8 mouse cellular contexts compared by ENCODE assay signal in genomic region chr16:44725286-44726223, GRCm38 (mm10). TPM values are rescaled to one million over a fixed set of nuclear protein-coding genes. Genes with fewer than 3 reads are reported as not detected.
A peak's percentile ranks its signal among the peaks of the same experiment; 100 is the strongest.
DNase-seq lines count a peak whose midpoint lies in the region; ATAC-seq and TF ChIP-seq lines count a peak whose summit lies in the region.

No protein-coding gene starts in this region.

- no peaks in the 10 kb centered on the region for H3K9me3 ChIP-seq in MEL (replicated peaks; ENCODE audit: insufficient read depth, low read length)
- H3K9me3 ChIP-seq in forebrain, embryonic 14.5 days (replicated peaks; ENCODE audit: control insufficient read depth, low read length) = no peaks in the 10 kb centered on the region
- no peaks in the 10 kb centered on the region for H3K9me3 ChIP-seq in liver, embryonic 16.5 days (replicated peaks; ENCODE audit: control insufficient read depth, low read length)
- no peaks in the 10 kb centered on the region for H3K9me3 ChIP-seq in neural tube, embryonic 12.5 days

- TF ChIP-seq CTCF in MEL (IDR thresholded peaks at IDR 0.05 in 2 of 3, conservative IDR thresholded peaks at IDR 0.05 in 1 of 3; ENCODE audit: control insufficient read depth in 1 of 3, insufficient read depth in 1 of 3, low read depth in 2 of 3, low read length in 3 of 3, poor library complexity in 1 of 3, severe bottlenecking in 1 of 3) = peak; percentile 76 to 85 (median 81)

- ATAC-seq in forebrain, embryonic 14.5 days = no peak
- no peak for ATAC-seq in liver, embryonic 16.5 days (ENCODE audit: low read depth)
- no peak for ATAC-seq in neural tube, embryonic 12.5 days (ENCODE audit: low FRiP score, low read depth)

- H3K36me3 ChIP-seq in MEL (ENCODE audit: control insufficient read depth in 1 of 2, insufficient read depth in 2 of 2, low read length in 2 of 2) = peaks cover 4 to 36% of the 10 kb centered on the region in 2 experiments; a peak in 3 of 4 replicates
- peaks cover 24% of the 10 kb centered on the region for H3K36me3 ChIP-seq in forebrain, embryonic 14.5 days (ENCODE audit: control insufficient read depth, insufficient read depth, low read length)
- H3K36me3 ChIP-seq in liver, embryonic 16.5 days (ENCODE audit: control insufficient read depth, insufficient read depth) = peaks cover 9% of the 10 kb centered on the region; the same call in 1 of the 2 replicates
- peaks cover 10% of the 10 kb centered on the region for H3K36me3 ChIP-seq in neural tube, embryonic 12.5 days

- peak overlapping the region; percentile 95 for H3K9ac ChIP-seq in MEL (ENCODE audit: control insufficient read depth, low read depth, low read length, poor library complexity, severe bottlenecking)
- H3K9ac ChIP-seq in forebrain, embryonic 14.5 days (ENCODE audit: low read length) = peak overlapping the region; percentile 81
- H3K9ac ChIP-seq in liver, embryonic 16.5 days (ENCODE audit: low read depth, low read length) = peak overlapping the region; percentile 86
- H3K9ac ChIP-seq in neural tube, embryonic 12.5 days = 0 out of 2 replicates have a peak overlapping the region, but pooled peaks have one; percentile 85

- intact Hi-C loops in heart, postnatal 25 days (cut with DNase I) = loop anchor here (1.0 to 10.0 kb wide), 4 partner anchors 15 to 365 kb away; no protein-coding TSS in a partner anchor

- peak; percentile 78 for TF ChIP-seq RAD21 in MEL (IDR thresholded peaks at IDR 0.05; ENCODE audit: low read depth, low read length)

- peaks cover 2 to 10% of the 10 kb centered on the region in 2 experiments; a peak in 3 of 4 replicates for H3K4me1 ChIP-seq in MEL (ENCODE audit: control insufficient read depth in 1 of 2, insufficient read depth in 2 of 2, low read length in 2 of 2)
- peaks cover 13% of the 10 kb centered on the region; the same call in 1 of the 2 replicates for H3K4me1 ChIP-seq in forebrain, embryonic 14.5 days (ENCODE audit: control insufficient read depth, insufficient read depth, low read length)
- H3K4me1 ChIP-seq in liver, embryonic 16.5 days (ENCODE audit: control insufficient read depth, low read depth, low read length) = peaks cover 27% of the 10 kb centered on the region
- peaks cover 15% of the 10 kb centered on the region; the same call in 1 of the 2 replicates for H3K4me1 ChIP-seq in neural tube, embryonic 12.5 days

- no peak for TF ChIP-seq EP300 in MEL (IDR thresholded peaks at IDR 0.05; ENCODE audit: low read depth in 1 of 2, low read length in 2 of 2)

- peak; percentile 86 for DNase-seq in MEL (ENCODE audit: low read depth, low spot score)
- peak; percentile 74 for DNase-seq in cerebellum, adult 11 months
- DNase-seq in forebrain, embryonic 14.5 days (ENCODE audit: low spot score) = peak; percentile 87
- peak; percentile 46 for DNase-seq in heart, postnatal 25 days (ENCODE audit: low spot score)
- DNase-seq in large intestine, adult 2 months (ENCODE audit: low read depth, low spot score) = peak; percentile 83
- peak; percentile 62 for DNase-seq in testis, postnatal 14 days (ENCODE audit: low spot score)

- H3K79me2 ChIP-seq in MEL (ENCODE audit: control insufficient read depth, insufficient read depth, low read length, poor library complexity) = peaks cover 18% of the 10 kb centered on the region

- no peak overlapping the region for H3K27ac ChIP-seq in MEL (ENCODE audit: control insufficient read depth, low read depth, low read length)
- no peak overlapping the region for H3K27ac ChIP-seq in forebrain, embryonic 14.5 days (ENCODE audit: low read depth, low read length)
- peak overlapping the region; percentile 82 for H3K27ac ChIP-seq in liver, embryonic 16.5 days (ENCODE audit: low read length)
- no peak overlapping the region for H3K27ac ChIP-seq in neural tube, embryonic 12.5 days

- no peaks in the 10 kb centered on the region for H3K27me3 ChIP-seq in MEL (ENCODE audit: control insufficient read depth in 1 of 2, insufficient read depth in 2 of 2, low read length in 2 of 2)
- no peaks in the 10 kb centered on the region for H3K27me3 ChIP-seq in forebrain, embryonic 14.5 days (replicated peaks; ENCODE audit: control insufficient read depth, insufficient read depth, low read length)
- H3K27me3 ChIP-seq in liver, embryonic 16.5 days (ENCODE audit: control insufficient read depth, insufficient read depth, low read depth, low read length) = no peaks in the 10 kb centered on the region
- H3K27me3 ChIP-seq in neural tube, embryonic 12.5 days (replicated peaks) = no peaks in the 10 kb centered on the region

- WGBS in forebrain, embryonic 14.5 days = 48% methylated on average over 14 of the region's 14 CpGs
- WGBS in large intestine, adult 2 months = 15% methylated on average over 14 of the region's 14 CpGs
- 27% methylated on average over 14 of the region's 14 CpGs for WGBS in liver, embryonic 16.5 days (ENCODE audit: insufficient replicate concordance)
- 51% methylated on average over 14 of the region's 14 CpGs for WGBS in neural tube, embryonic 12.5 days

- H3K4me3 ChIP-seq in MEL (ENCODE audit: control insufficient read depth in 1 of 2, insufficient read depth in 1 of 2, low read depth in 2 of 2, low read length in 2 of 2) = peak overlapping the region; percentile 90 to 99
- H3K4me3 ChIP-seq in forebrain, embryonic 14.5 days (ENCODE audit: low read depth, low read length) = peak overlapping the region; percentile 83
- H3K4me3 ChIP-seq in liver, embryonic 16.5 days (ENCODE audit: low read depth, low read length) = peak overlapping the region; percentile 93
- peak overlapping the region; percentile 79 for H3K4me3 ChIP-seq in neural tube, embryonic 12.5 days

- no peak for TF ChIP-seq POLR2A in MEL (IDR thresholded peaks at IDR 0.05; ENCODE audit: control insufficient read depth in 1 of 2, insufficient read depth in 1 of 2, low read depth in 1 of 2, low read length in 2 of 2, poor library complexity in 1 of 2)

- peak overlapping the region; percentile 74 for H3K4me2 ChIP-seq in forebrain, embryonic 14.5 days (ENCODE audit: low read length)
- peak overlapping the region; percentile 93 for H3K4me2 ChIP-seq in liver, embryonic 16.5 days (ENCODE audit: low read depth, low read length)
- H3K4me2 ChIP-seq in neural tube, embryonic 12.5 days (replicated peaks) = peak overlapping the region; percentile 67

TF ChIP-seq in MEL, 35 proteins besides CTCF, POLR2A, EP300 and RAD21:
- peak; percentile 72 for TF ChIP-seq SIN3A (IDR thresholded peaks at IDR 0.05; ENCODE audit: low read length)
- no peak for TF ChIP-seq MAX (IDR thresholded peaks at IDR 0.05; ENCODE audit: low read length)
- no peak for TF ChIP-seq TCF12 (IDR thresholded peaks at IDR 0.05; ENCODE audit: low read depth, low read length)
- TF ChIP-seq GATA1 (IDR thresholded peaks at IDR 0.05; ENCODE audit: low read depth, low read length) = peak; percentile 21; the same call in 1 of the 2 replicates
- TF ChIP-seq ZKSCAN1 (IDR thresholded peaks at IDR 0.05; ENCODE audit: low read depth, low read length) = no peak
- no peak for TF ChIP-seq GABPA (IDR thresholded peaks at IDR 0.05; ENCODE audit: low read depth, low read length)
- TF ChIP-seq ETS1 (IDR thresholded peaks at IDR 0.05; ENCODE audit: low read depth, low read length) = peak; percentile 29; the same call in 1 of the 2 replicates
- TF ChIP-seq SMC3 (IDR thresholded peaks at IDR 0.05; ENCODE audit: low read depth, low read length) = peak; percentile 89
- 0 out of 2 replicates have a peak, but pooled peaks have one; percentile 21 for TF ChIP-seq BHLHE40 (IDR thresholded peaks at IDR 0.05; ENCODE audit: borderline replicate concordance, low read depth, low read length)
- TF ChIP-seq ZC3H11A (IDR thresholded peaks at IDR 0.05; ENCODE audit: low read depth, low read length) = peak; percentile 69

RNA-seq across cellular contexts. Expression of gene Nepro, which starts 1.5 kb away (rescaled TPM):
- total RNA-seq in MEL (2012; rRNA removed) = 8.8 and 9.0 TPM in 2 replicates
- polyA plus RNA-seq in MEL (2012; ENCODE audit: insufficient read depth in 1 of 2, insufficient read length in 2 of 2, low read depth in 1 of 2, low replicate concordance in 2 of 2, missing spikeins in 1 of 2) = 10 to 100 TPM in 1 of 2 experiments, not detected in 1; 20.8 TPM
- polyA plus RNA-seq in forebrain, embryonic 14.5 days (2014; fragmentation: Nextera tagmentation; extraction: Ambion mirVana) = 3.8 and 4.5 TPM in 2 replicates
- total RNA-seq in heart, postnatal 25 days (2021) = 1 to 10 TPM; 3.5 to 4.2 TPM
- polyA plus RNA-seq in large intestine, adult 2 months (2012; rRNA removed) = 2.5 and 3.6 TPM in 2 replicates
- polyA plus RNA-seq in liver, embryonic 16.5 days (2015; fragmentation: Nextera tagmentation; extraction: Ambion mirVana) = 2.0 and 2.5 TPM in 2 replicates
- polyA plus RNA-seq in neural tube, embryonic 12.5 days (2016; fragmentation: Nextera tagmentation; extraction: Ambion mirVana) = 8.9 and 9.3 TPM in 2 replicates

RNA-seq across cellular contexts. Expression of gene Gtpbp8, which starts 20.6 kb away (rescaled TPM):
- total RNA-seq in MEL (2012; rRNA removed) = 10.1 and 14.4 TPM in 2 replicates
- polyA plus RNA-seq in MEL (2012; ENCODE audit: insufficient read depth in 1 of 2, insufficient read length in 2 of 2, low read depth in 1 of 2, low replicate concordance in 2 of 2, missing spikeins in 1 of 2) = 10 to 100 TPM in 1 of 2 experiments, not detected in 1; 10.7 TPM
- 38.0 and 45.5 TPM in 2 replicates for polyA plus RNA-seq in forebrain, embryonic 14.5 days (2014; fragmentation: Nextera tagmentation; extraction: Ambion mirVana)
- 10 to 100 TPM in 1 of 2 experiments, 1 to 10 TPM in 1; 9.8 to 13.0 TPM for total RNA-seq in heart, postnatal 25 days (2021)
- 4.5 and 4.9 TPM in 2 replicates for polyA plus RNA-seq in large intestine, adult 2 months (2012; rRNA removed)
- 15.3 and 16.4 TPM in 2 replicates for polyA plus RNA-seq in liver, embryonic 16.5 days (2015; fragmentation: Nextera tagmentation; extraction: Ambion mirVana)
- 31.8 and 36.9 TPM in 2 replicates for polyA plus RNA-seq in neural tube, embryonic 12.5 days (2016; fragmentation: Nextera tagmentation; extraction: Ambion mirVana)

RNA-seq across cellular contexts. Expression of gene Cd200r1, which starts 40.0 kb away (rescaled TPM):
- total RNA-seq in MEL (2012; rRNA removed) = 1.4 and 2.0 TPM in 2 replicates
- polyA plus RNA-seq in MEL (2012; ENCODE audit: insufficient read depth in 1 of 2, insufficient read length in 2 of 2, low read depth in 1 of 2, low replicate concordance in 2 of 2, missing spikeins in 1 of 2) = 1 to 10 TPM in 1 of 2 experiments, not detected in 1; 1.6 TPM
- 0.70 and 1.1 TPM in 2 replicates for polyA plus RNA-seq in forebrain, embryonic 14.5 days (2014; fragmentation: Nextera tagmentation; extraction: Ambion mirVana)
- under 1 TPM; 0.48 to 0.49 TPM for total RNA-seq in heart, postnatal 25 days (2021)
- polyA plus RNA-seq in large intestine, adult 2 months (2012; rRNA removed) = 0.78 and 1.2 TPM in 2 replicates
- 3.6 and 3.8 TPM in 2 replicates for polyA plus RNA-seq in liver, embryonic 16.5 days (2015; fragmentation: Nextera tagmentation; extraction: Ambion mirVana)
- 0.51 and 0.55 TPM in 2 replicates for polyA plus RNA-seq in neural tube, embryonic 12.5 days (2016; fragmentation: Nextera tagmentation; extraction: Ambion mirVana)
